7 mouse cellular contexts compared by ENCODE assay signal in the genomic region with DNA sequence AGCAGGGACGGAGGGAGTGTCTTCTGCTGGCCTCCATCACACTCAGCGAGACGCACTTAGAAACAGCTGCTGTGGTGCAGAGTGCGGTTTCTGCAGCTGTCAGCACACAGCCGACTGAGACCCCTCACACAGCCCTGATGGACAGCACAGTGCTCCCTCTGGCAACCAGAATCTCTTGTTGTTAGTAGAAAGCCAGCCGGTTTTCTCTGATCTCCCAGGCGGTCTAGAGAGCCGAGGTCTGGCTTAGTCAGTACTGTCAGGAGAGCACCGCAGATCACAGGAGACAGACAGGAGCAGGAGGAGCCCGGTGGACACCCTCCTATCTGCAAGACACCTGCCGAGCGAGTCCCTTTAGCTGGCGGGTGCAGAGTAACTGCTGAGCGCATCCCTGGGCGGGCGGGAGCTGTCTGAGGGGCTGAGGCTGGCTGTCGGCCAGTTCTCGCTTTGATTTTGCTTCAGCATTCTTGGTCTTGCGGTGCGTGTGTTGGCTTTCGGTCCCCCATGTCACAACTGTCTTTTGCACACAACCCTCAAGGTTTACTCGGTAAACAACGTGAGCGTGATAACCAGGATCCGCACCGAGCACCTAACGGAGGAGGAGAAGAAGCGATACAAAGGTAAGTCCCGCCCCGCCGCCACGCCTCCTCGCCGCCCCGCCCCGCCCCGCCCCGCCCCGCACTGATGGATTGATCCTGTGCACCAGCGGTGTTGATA. TPM values are rescaled to one million over a fixed set of nuclear protein-coding genes. Genes with fewer than 3 reads are reported as not detected.
DNase-seq lines count a peak whose midpoint lies in the region; ATAC-seq and TF ChIP-seq lines count a peak whose summit lies in the region.

No protein-coding gene starts in this region.

- no peak for TF ChIP-seq CTCF in midbrain, postnatal 0 days (IDR thresholded peaks at IDR 0.05)

- peak overlapping the region; percentile 22 for H3K4me3 ChIP-seq in lung, embryonic 15.5 days
- H3K4me3 ChIP-seq in intestine, embryonic 15.5 days (replicated peaks) = peak overlapping the region; percentile 26
- H3K4me3 ChIP-seq in midbrain, postnatal 0 days (ENCODE audit: low read depth, low read length) = peak overlapping the region; percentile 14; the same call in 1 of the 2 replicates

- peak overlapping the region; percentile 59; the same call in 1 of the 2 replicates for H3K27ac ChIP-seq in lung, embryonic 15.5 days
- no peak overlapping the region for H3K27ac ChIP-seq in intestine, embryonic 15.5 days
- 0 out of 2 replicates have a peak overlapping the region, but pooled peaks have one; percentile 12 for H3K27ac ChIP-seq in midbrain, postnatal 0 days (ENCODE audit: low read depth, low read length)

- ATAC-seq in lung, embryonic 15.5 days (ENCODE audit: borderline replicate concordance, extremely low read depth, low FRiP score, low TSS enrichment) = peak; percentile 88
- peak; percentile 71 for ATAC-seq in intestine, embryonic 15.5 days
- peak; percentile 38; the same call in 1 of the 2 replicates for ATAC-seq in midbrain, postnatal 0 days (ENCODE audit: low FRiP score)
- no peak for ATAC-seq in erythroid progenitor cell, adult 5-6 weeks (replicated peaks; ENCODE audit: low FRiP score, poor library complexity, severe bottlenecking)

- no peaks in the 10 kb centered on the region for H3K27me3 ChIP-seq in lung, embryonic 15.5 days
- no peaks in the 10 kb centered on the region for H3K27me3 ChIP-seq in intestine, embryonic 15.5 days (replicated peaks)
- no peaks in the 10 kb centered on the region for H3K27me3 ChIP-seq in midbrain, postnatal 0 days (ENCODE audit: insufficient read depth, low read length)

- DNase-seq in lung, postnatal 25 days (ENCODE audit: low spot score) = no peak
- peak; percentile 52 for DNase-seq in embryo, embryonic 10.5 days (ENCODE audit: low spot score)
- peak; percentile 70 for DNase-seq in midbrain, postnatal 0 days (ENCODE audit: low spot score)
- DNase-seq in kidney, adult 9 months = no peak

- H3K4me2 ChIP-seq in lung, embryonic 15.5 days = peak overlapping the region; percentile 54
- peak overlapping the region; percentile 59 for H3K4me2 ChIP-seq in intestine, embryonic 15.5 days (replicated peaks)
- H3K4me2 ChIP-seq in midbrain, postnatal 0 days (ENCODE audit: low read depth, low read length, poor library complexity, severe bottlenecking) = peak overlapping the region; percentile 43

- no peak overlapping the region for H3K9ac ChIP-seq in lung, embryonic 15.5 days
- no peak overlapping the region for H3K9ac ChIP-seq in intestine, embryonic 15.5 days
- peak overlapping the region; percentile 33; the same call in 1 of the 2 replicates for H3K9ac ChIP-seq in midbrain, postnatal 0 days (replicated peaks; ENCODE audit: low read length, poor library complexity, severe bottlenecking)

- no peaks in the 10 kb centered on the region for H3K9me3 ChIP-seq in lung, embryonic 15.5 days
- no peaks in the 10 kb centered on the region for H3K9me3 ChIP-seq in intestine, embryonic 15.5 days
- no peaks in the 10 kb centered on the region for H3K9me3 ChIP-seq in midbrain, postnatal 0 days (ENCODE audit: low read length)

- WGBS in lung, embryonic 15.5 days = 13% methylated on average over 40 of the region's 40 CpGs
- 14% methylated on average over 40 of the region's 40 CpGs for WGBS in intestine, embryonic 15.5 days
- 13% methylated on average over 40 of the region's 40 CpGs for whole genome bisulfite sequencing in midbrain, postnatal 0 days

- peaks cover 44% of the 10 kb centered on the region for H3K36me3 ChIP-seq in lung, embryonic 15.5 days
- H3K36me3 ChIP-seq in intestine, embryonic 15.5 days = peaks cover 12% of the 10 kb centered on the region; the same call in 1 of the 2 replicates
- peaks cover 53% of the 10 kb centered on the region for H3K36me3 ChIP-seq in midbrain, postnatal 0 days (ENCODE audit: insufficient read depth, low read length)

- H3K4me1 ChIP-seq in lung, embryonic 15.5 days = peaks cover 51% of the 10 kb centered on the region
- peaks cover 6% of the 10 kb centered on the region; the same call in 1 of the 2 replicates for H3K4me1 ChIP-seq in intestine, embryonic 15.5 days (replicated peaks)
- H3K4me1 ChIP-seq in midbrain, postnatal 0 days (ENCODE audit: insufficient read depth, low read length) = no peaks in the 10 kb centered on the region

RNA-seq across cellular contexts. Expression of a gene that starts 21.1 kb away (rescaled TPM):
- polyA plus RNA-seq in lung, embryonic 15.5 days (2015; fragmentation: Nextera tagmentation; extraction: Ambion mirVana) = 48.7 and 49.3 TPM in 2 replicates
- polyA plus RNA-seq in intestine, embryonic 15.5 days (2015; fragmentation: Nextera tagmentation; extraction: Ambion mirVana) = 30.7 and 31.7 TPM in 2 replicates
- total RNA-seq in midbrain, postnatal 0 days (2014; rRNA removed) = 41.8 and 45.1 TPM in 2 replicates
- polyA plus RNA-seq in midbrain, postnatal 0 days (2015; fragmentation: Nextera tagmentation; extraction: Ambion mirVana) = 25.5 and 33.8 TPM in 2 replicates
- total RNA-seq in erythroid progenitor cell, adult 5-6 weeks (2015; ENCODE audit: low replicate concordance) = 57.0 and 59.5 TPM in 2 replicates
- 51.1 and 56.1 TPM in 2 replicates for total RNA-seq in erythroid progenitor cell, adult 5-6 weeks (2017; ENCODE audit: low replicate concordance)

RNA-seq across cellular contexts. Expression of a gene that starts 22.0 kb away (rescaled TPM):
- polyA plus RNA-seq in lung, embryonic 15.5 days (2015; fragmentation: Nextera tagmentation; extraction: Ambion mirVana) = 77.4 and 79.3 TPM in 2 replicates
- 55.1 and 55.3 TPM in 2 replicates for polyA plus RNA-seq in intestine, embryonic 15.5 days (2015; fragmentation: Nextera tagmentation; extraction: Ambion mirVana)
- total RNA-seq in midbrain, postnatal 0 days (2014; rRNA removed) = 39.3 and 47.3 TPM in 2 replicates
- polyA plus RNA-seq in midbrain, postnatal 0 days (2015; fragmentation: Nextera tagmentation; extraction: Ambion mirVana) = 22.4 and 24.9 TPM in 2 replicates
- 113 and 121 TPM in 2 replicates for total RNA-seq in erythroid progenitor cell, adult 5-6 weeks (2015; ENCODE audit: low replicate concordance)
- total RNA-seq in erythroid progenitor cell, adult 5-6 weeks (2017; ENCODE audit: low replicate concordance) = 124 and 147 TPM in 2 replicates

RNA-seq across cellular contexts. Expression of a gene that starts 26.8 kb away (rescaled TPM):
- polyA plus RNA-seq in lung, embryonic 15.5 days (2015; fragmentation: Nextera tagmentation; extraction: Ambion mirVana) = 76.5 and 76.8 TPM in 2 replicates
- 69.4 and 70.6 TPM in 2 replicates for polyA plus RNA-seq in intestine, embryonic 15.5 days (2015; fragmentation: Nextera tagmentation; extraction: Ambion mirVana)
- total RNA-seq in midbrain, postnatal 0 days (2014; rRNA removed) = 299 and 345 TPM in 2 replicates
- polyA plus RNA-seq in midbrain, postnatal 0 days (2015; fragmentation: Nextera tagmentation; extraction: Ambion mirVana) = 372 and 393 TPM in 2 replicates
- total RNA-seq in erythroid progenitor cell, adult 5-6 weeks (2015; ENCODE audit: low replicate concordance) = 11.7 and 11.9 TPM in 2 replicates
- 14.5 TPM in 1 of 2 replicates, not detected in the other for total RNA-seq in erythroid progenitor cell, adult 5-6 weeks (2017; ENCODE audit: low replicate concordance)

RNA-seq across cellular contexts. Expression of a gene that starts 57.0 kb away (rescaled TPM):
- not detected in 2 replicates for polyA plus RNA-seq in lung, embryonic 15.5 days (2015; fragmentation: Nextera tagmentation; extraction: Ambion mirVana)
- not detected in 2 replicates for polyA plus RNA-seq in intestine, embryonic 15.5 days (2015; fragmentation: Nextera tagmentation; extraction: Ambion mirVana)
- total RNA-seq in midbrain, postnatal 0 days (2014; rRNA removed) = not detected in 2 replicates
- polyA plus RNA-seq in midbrain, postnatal 0 days (2015; fragmentation: Nextera tagmentation; extraction: Ambion mirVana) = not detected in 2 replicates
- total RNA-seq in erythroid progenitor cell, adult 5-6 weeks (2015; ENCODE audit: low replicate concordance) = not detected in 2 replicates
- not detected in 2 replicates for total RNA-seq in erythroid progenitor cell, adult 5-6 weeks (2017; ENCODE audit: low replicate concordance)

Comparison
In these comparisons a context has a peak if more than half of its experiments do, and no peak if none do; other contexts are left out.
1. DNase-seq: peak in embryo, embryonic 10.5 days (single experiment) and midbrain, postnatal 0 days (single experiment); none in lung, postnatal 25 days (single experiment) and kidney, adult 9 months (single experiment).
2. Peak in every context shown above with its lines, with median percentiles within 50 percentile points of each other: H3K4me2 ChIP-seq and H3K4me3 ChIP-seq.